Mouse (Mus musculus) cerebellum, adult 11-12 months (tissue): ENCODE results near the gene Hnrnpdl.

Source experiments
- DNase-seq: peaks from one replicate; pipeline ENCODE4 v3.0.0; 2022

The Hnrnpdl gene

DNA sequence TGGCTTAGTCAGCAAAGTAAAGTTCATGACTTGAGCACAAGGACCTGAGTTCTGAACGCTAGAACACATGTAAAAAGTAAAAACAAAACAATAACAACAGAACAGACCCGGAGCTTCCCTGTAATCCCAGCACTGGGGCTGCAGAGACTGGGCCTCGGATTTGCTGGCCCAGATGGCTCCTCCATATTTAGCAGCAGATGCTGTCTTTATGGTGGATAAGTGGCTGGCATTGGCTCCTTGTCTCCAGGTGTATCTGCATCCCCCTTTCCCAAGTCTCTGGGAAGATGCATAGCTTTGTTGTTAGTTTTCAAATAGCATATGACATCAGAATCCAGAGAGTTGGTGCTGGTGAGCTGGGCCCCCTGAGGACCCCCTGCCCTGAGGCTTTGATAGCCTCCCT, 6.6 kb upstream of the Hnrnpdl start:
- no peak for DNase-seq

GRCm38 (mm10) chr5:100044621-100045020, 5.2 kb upstream of the Hnrnpdl start:
- no peak for DNase-seq

DNA sequence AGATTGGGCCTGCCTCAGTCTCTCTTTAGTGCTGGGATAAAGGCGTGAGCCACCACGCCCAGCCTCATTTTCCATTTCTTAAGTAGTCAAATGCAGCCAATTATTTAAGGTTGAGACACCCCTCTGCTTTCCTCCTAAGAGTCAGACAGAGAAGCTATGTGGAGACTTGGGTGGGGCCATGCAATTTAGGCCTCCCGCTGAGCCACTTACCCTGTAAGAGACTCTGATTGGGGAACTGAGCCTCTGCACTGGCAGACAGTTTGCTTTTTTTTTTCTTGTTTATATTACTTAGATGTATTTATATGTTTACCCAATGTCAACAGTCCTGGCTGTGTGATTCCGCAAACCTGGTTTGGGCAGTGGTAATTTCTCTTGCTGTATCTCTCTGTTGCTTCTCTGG, 4.6 kb upstream of the Hnrnpdl start:
- DNase-seq: no peak

- peak; percentile 77 for DNase-seq
Observed at GRCm38 (mm10) chr5:100043361-100043760, 3.9 kb upstream of the Hnrnpdl start.

- no peak for DNase-seq
Observed at GRCm38 (mm10) chr5:100042467-100042866, 3.0 kb upstream of the Hnrnpdl start.

DNA sequence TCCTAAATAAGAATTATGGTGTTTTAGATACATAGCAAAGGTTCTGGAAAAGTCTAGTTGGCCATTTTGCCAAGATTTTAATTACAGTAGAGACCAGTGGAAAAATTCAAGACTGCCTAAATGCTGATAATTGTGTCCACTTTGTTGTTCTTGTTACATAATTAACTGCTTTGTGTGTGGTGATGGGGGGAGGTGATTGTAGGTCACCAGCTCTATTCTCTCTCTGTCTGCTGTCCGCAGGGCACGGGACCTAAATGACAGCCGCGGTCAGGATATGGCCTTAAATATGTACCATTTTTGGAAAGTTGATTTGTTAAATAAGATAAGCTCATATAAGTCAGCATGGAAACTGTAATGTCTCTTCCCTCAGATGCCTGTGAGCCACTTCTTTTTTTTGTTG, 1.8 kb upstream of the Hnrnpdl start:
- DNase-seq: no peak

DNA sequence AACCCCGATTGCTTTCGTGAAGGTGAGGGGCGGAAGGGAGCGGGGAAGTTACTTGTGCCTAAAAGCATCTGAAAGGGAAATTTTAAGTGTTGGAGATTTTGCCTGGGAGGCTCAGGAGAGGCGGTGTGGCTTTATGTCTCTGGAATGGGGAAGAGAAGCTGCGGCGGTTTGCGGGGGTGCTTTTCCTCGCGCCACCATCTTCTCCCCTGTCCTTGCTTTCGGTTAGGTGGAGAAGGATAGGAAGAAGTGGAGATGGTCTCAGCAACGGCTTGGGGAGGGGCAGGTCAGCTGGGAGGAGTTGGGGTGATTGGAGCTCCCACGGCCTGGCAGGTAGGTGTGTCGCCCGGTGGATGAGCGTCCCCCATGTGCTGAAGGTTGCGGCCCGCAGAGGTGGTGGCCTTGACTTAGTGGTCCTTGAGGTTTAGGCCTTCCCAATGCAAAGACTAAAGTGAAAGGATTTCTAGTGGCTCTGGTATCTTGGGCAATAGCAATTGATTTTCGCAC, 869 bp upstream of the Hnrnpdl start:
- peak; percentile 72 for DNase-seq

- DNase-seq: peak; percentile 96
Observed at GRCm38 (mm10) chr5:100038714-100039601, 506 bp downstream of the Hnrnpdl start.

- DNase-seq: peak; percentile 87
Observed at GRCm38 (mm10) chr5:100037965-100038713, 1.3 kb downstream of the Hnrnpdl start.

DNA sequence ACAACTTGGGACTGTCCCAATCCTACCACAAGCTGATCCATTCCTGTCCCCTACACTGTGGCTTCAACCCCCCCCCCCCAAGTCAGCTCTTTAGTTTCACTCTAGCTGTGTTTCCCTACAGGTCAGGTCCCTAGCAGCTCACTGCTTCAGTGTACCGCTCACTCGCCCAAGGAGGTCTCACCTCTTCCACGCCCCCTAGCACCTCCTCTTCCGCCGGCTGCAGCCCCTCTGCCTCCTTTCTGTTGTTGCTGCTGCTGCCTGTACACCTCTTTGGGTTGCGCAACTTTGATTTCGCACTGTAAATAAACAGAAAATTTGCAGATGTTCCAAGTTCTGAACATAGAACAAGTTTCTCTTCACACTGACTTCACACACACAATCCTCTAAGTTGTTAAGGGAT, 2.8 kb downstream of the Hnrnpdl start:
- DNase-seq: no peak

DNA sequence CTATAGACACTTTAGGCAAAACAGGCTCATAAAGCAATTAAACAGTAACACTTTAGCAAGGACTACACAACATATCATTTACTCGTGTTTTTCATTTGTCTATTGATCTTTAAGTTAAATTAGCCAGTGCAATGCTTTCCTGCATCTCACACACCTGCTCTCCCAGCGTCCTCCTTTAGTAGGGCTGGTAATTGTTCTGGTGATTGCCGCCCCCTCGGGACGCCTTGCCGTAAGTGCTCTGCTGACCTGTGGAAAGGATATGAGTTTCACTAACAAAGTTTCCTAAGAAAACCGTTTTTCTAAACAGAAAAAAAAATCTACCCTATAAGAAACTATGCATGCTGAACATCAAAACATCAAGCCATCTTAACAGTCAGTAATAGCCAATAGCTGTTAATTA, 3.5 kb downstream of the Hnrnpdl start:
- no peak for DNase-seq

DNA sequence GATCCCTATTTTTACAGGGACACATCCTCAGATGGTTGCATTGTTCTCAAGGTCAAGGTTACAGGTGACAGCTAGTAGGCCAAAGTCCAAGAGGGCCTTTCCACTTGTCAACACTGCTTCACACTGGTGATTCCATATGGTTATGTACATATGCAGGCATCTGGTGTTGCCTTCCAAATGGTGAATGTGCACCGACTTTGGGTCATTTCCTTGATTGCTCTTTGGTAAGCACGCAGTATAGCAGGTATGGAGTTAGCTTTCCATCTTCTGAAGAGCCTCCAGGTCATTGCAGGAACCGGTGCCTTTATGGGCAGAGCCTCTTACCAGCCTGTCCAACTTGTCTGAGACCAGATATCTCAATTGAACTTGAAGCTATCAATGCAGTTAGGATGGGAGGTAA, 6.8 kb downstream of the Hnrnpdl start:
- no peak for DNase-seq

GRCm38 (mm10) chr5:100032107-100032506, 7.4 kb downstream of the Hnrnpdl start:
- DNase-seq: no peak

DNA sequence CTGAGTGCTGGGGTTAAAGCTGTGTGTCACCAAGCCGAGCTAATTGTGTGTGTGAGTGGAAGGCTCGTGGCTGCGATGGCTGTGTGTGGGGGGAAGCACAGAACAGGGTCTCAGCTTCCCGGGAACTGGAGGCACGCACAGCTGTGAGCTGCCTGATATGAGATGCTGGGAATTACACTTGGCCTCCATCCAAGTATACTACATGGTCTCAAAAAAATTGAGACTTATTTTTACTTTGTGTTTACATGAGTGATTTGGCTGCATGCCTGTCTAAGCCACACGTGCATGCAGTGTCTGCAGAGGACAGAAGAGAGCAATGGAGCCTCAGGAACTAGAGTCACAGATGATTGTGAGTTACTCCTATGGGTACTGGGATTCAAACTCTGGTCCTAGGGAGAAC, 9.4 kb downstream of the Hnrnpdl start:
- DNase-seq: no peak

- no peak for DNase-seq
Observed at GRCm38 (mm10) chr5:100024868-100025267, 14.6 kb downstream of the Hnrnpdl start.

GRCm38 (mm10) chr5:100024403-100024802, 15.1 kb downstream of the Hnrnpdl start:
- no peak for DNase-seq

- DNase-seq: no peak
Observed at GRCm38 (mm10) chr5:100020089-100020488, 19.4 kb downstream of the Hnrnpdl start.

DNA sequence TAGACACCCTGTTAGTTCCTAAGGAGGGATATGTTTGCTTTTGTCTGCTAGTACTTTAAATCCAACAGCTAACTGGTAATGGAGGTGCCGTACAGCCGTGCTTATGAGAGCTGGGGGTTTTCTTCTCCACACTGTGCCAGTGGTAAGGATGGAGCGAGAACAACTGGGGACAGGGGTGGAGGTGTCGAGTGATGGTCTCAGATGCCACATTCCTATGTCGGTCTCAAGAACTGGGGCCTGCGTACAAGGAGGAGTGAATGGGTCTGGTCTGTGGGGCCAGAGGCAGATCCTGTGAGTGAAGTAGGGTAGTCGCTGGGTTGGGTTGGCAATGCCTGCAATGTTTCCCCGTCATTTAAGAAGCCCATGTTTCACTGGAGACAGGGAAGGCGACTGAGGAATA, 26.9 kb downstream of the Hnrnpdl start:
- DNase-seq: no peak

- DNase-seq: no peak
Observed at GRCm38 (mm10) chr5:100008485-100008884, 31.0 kb downstream of the Hnrnpdl start.

DNA sequence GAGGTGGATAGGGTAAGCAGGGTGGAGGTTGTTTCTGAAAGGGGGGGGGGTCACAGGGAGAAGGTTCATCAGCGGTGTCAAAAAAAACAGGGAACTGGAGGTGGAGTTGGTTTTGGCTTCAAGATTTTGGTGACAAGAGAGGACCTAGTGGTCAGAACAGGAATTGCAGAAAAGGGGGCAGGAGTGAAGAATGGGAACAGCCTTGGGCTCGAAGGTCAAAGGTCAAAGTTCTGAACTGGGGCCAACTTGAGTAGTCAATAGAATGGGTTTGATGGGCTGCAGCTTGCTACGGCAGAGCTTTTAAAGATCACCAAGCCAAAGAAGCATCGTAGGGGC, 32.5 kb downstream of the Hnrnpdl start:
- DNase-seq: no peak

GRCm38 (mm10) chr5:100006324-100007039, 33.0 kb downstream of the Hnrnpdl start:
- no peak for DNase-seq

- no peak for DNase-seq
Observed at GRCm38 (mm10) chr5:100005896-100006295, 33.6 kb downstream of the Hnrnpdl start.

DNA sequence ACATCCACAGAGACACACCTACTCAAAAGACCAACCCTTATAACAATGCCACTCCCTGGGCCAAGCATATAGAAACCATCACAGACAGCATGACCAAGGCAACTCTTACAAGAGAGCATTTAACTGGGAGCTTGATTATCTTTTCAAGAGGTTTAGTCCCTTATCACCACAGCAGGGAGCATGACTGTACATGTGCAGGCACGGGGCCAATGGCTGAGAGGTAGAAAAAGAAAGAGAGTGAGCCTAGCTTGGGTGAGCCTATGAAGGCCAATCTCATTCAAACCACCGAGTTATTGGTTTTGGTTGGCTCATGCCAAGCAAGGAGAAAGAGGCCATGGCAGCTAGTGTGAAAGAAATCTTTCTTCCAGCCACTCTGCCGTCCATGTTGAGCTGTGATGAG, 34.0 kb downstream of the Hnrnpdl start:
- DNase-seq: no peak
